In genomic region chr15:94024806-94025205, GRCm38 (mm10) we compare ENCODE assay signal across 18 mouse cellular contexts.
A peak's percentile ranks its signal among the peaks of the same experiment; 100 is the strongest.
DNase-seq lines count a peak whose midpoint lies in the region; ATAC-seq and TF ChIP-seq lines count a peak whose summit lies in the region.
"Had no signal": no experiment of that assay in that cellular context is flagged by ENCODE, and none has a peak within 500 bp of the region (broad histone marks: within the 10 kb centered on the region; RNA-seq: fewer than 3 reads in every experiment).

No protein-coding gene starts in this region.

- no peaks in the 10 kb centered on the region for H3K9me3 ChIP-seq in forebrain, embryonic 10.5 days
- no peaks in the 10 kb centered on the region for H3K9me3 ChIP-seq in forebrain, embryonic 12.5 days
- no peaks in the 10 kb centered on the region for H3K9me3 ChIP-seq in heart, embryonic 14.5 days (ENCODE audit: control insufficient read depth, low read length)
- H3K9me3 ChIP-seq in embryonic facial prominence, embryonic 15.5 days (replicated peaks): no peaks in the 10 kb centered on the region
- no peaks in the 10 kb centered on the region for H3K9me3 ChIP-seq in midbrain, embryonic 10.5 days (replicated peaks)
- H3K9me3 ChIP-seq: hindbrain, embryonic 10.5 days; neural tube, embryonic 15.5 days had no signal

- TF ChIP-seq CTCF in heart, adult 2 months (IDR thresholded peaks at IDR 0.05): no peak

- TF ChIP-seq POLR2A in heart, adult 2 months (IDR thresholded peaks at IDR 0.05; ENCODE audit: insufficient read depth, low read depth, low read length): no peak

- no peak for TF ChIP-seq EP300 in heart, adult 2 months (IDR thresholded peaks at IDR 0.05; ENCODE audit: insufficient read depth, low read depth, low read length)

- no peak overlapping the region for H3K9ac ChIP-seq in forebrain, embryonic 12.5 days
- no peak overlapping the region for H3K9ac ChIP-seq in heart, embryonic 14.5 days (ENCODE audit: low read length)
- H3K9ac ChIP-seq in heart, adult 2 months (ENCODE audit: low read depth, low read length): no peak overlapping the region
- H3K9ac ChIP-seq in embryonic facial prominence, embryonic 15.5 days: no peak overlapping the region
- H3K9ac ChIP-seq: neural tube, embryonic 15.5 days had no signal

- DNase-seq in forebrain, embryonic 10.5 days (ENCODE audit: extremely low spot score, low spot score): no peak
- DNase-seq in heart, adult 2 months: no peak
- DNase-seq in NIH3T3 (ENCODE audit: low read depth): peak; percentile 46
- no peak for DNase-seq in midbrain, embryonic 10.5 days (ENCODE audit: low spot score)
- no peak for DNase-seq in layer of hippocampus, adult 9-10 months (ENCODE audit: low spot score)
- DNase-seq: cerebellum, adult 11 months; cerebellum, postnatal 25 days; kidney, adult 8-10 months; lung, adult 2 months; retina, postnatal 1 day; thymus, adult 2 months had no signal

- H3K27ac ChIP-seq in forebrain, embryonic 10.5 days: peak overlapping the region; percentile 53
- no peak overlapping the region for H3K27ac ChIP-seq in forebrain, embryonic 12.5 days
- peak overlapping the region; percentile 68 to 75; a peak in 3 of 4 replicates for H3K27ac ChIP-seq in heart, embryonic 14.5 days (replicated peaks in 1 of 2; ENCODE audit: control insufficient read depth in 1 of 2, insufficient read depth in 1 of 2, low read depth in 2 of 2, low read length in 2 of 2)
- H3K27ac ChIP-seq in heart, adult 2 months: no peak overlapping the region
- H3K27ac ChIP-seq in embryonic facial prominence, embryonic 15.5 days (replicated peaks): peak overlapping the region; percentile 35
- no peak overlapping the region for H3K27ac ChIP-seq in midbrain, embryonic 10.5 days (replicated peaks)

- 77% methylated on average over 3 of the region's 3 CpGs for WGBS in forebrain, embryonic 10.5 days
- WGBS in forebrain, embryonic 12.5 days: 86% methylated on average over 3 of the region's 3 CpGs
- WGBS in heart, embryonic 14.5 days: 52% methylated on average over 3 of the region's 3 CpGs
- 56% methylated on average over 3 of the region's 3 CpGs for WGBS in heart, adult 2 months
- WGBS in embryonic facial prominence, embryonic 15.5 days: 66% methylated on average over 3 of the region's 3 CpGs
- 80% methylated on average over 3 of the region's 3 CpGs for WGBS in midbrain, embryonic 10.5 days

- H3K4me3 ChIP-seq in forebrain, embryonic 10.5 days: no peak overlapping the region
- H3K4me3 ChIP-seq in forebrain, embryonic 12.5 days (replicated peaks): no peak overlapping the region
- H3K4me3 ChIP-seq in heart, embryonic 14.5 days (ENCODE audit: control insufficient read depth in 1 of 2, insufficient read depth in 1 of 2, low read depth in 1 of 2, low read length in 2 of 2): no peak overlapping the region
- H3K4me3 ChIP-seq in heart, adult 2 months: no peak overlapping the region
- H3K4me3 ChIP-seq in embryonic facial prominence, embryonic 15.5 days (replicated peaks): no peak overlapping the region
- no peak overlapping the region for H3K4me3 ChIP-seq in midbrain, embryonic 10.5 days
- H3K4me3 ChIP-seq: hindbrain, embryonic 10.5 days; neural tube, embryonic 15.5 days had no signal

- no peak for ATAC-seq in forebrain, embryonic 12.5 days (ENCODE audit: low FRiP score)
- ATAC-seq in heart, embryonic 14.5 days (ENCODE audit: insufficient number of reproducible peaks, insufficient read depth, low FRiP score, low read depth): no peak
- no peak for ATAC-seq in embryonic facial prominence, embryonic 15.5 days (ENCODE audit: insufficient number of reproducible peaks, low FRiP score, low TSS enrichment, low read depth)
- ATAC-seq: activated CD4-positive, CD25-positive, alpha-beta regulatory T cell, adult 4 months had no signal

- H3K79me2 ChIP-seq in heart, adult 2 months (replicated peaks; ENCODE audit: control insufficient read depth, insufficient read depth, low read length): no peaks in the 10 kb centered on the region

- H3K4me2 ChIP-seq in forebrain, embryonic 12.5 days: no peak overlapping the region
- no peak overlapping the region for H3K4me2 ChIP-seq in heart, embryonic 14.5 days (ENCODE audit: low read length)
- H3K4me2 ChIP-seq in embryonic facial prominence, embryonic 15.5 days (replicated peaks): no peak overlapping the region
- H3K4me2 ChIP-seq: midbrain, embryonic 11.5 days; neural tube, embryonic 15.5 days had no signal

- H3K4me1 ChIP-seq in forebrain, embryonic 10.5 days: peaks cover 16% of the 10 kb centered on the region; the same call in 1 of the 2 replicates
- H3K4me1 ChIP-seq in forebrain, embryonic 12.5 days: 0 out of 2 replicates have a peak, but pooled peaks cover 3% of the 10 kb centered on the region
- H3K4me1 ChIP-seq in heart, embryonic 14.5 days (ENCODE audit: control insufficient read depth in 2 of 2, insufficient read depth in 2 of 2, low read length in 2 of 2): peaks cover 20 to 29% of the 10 kb centered on the region in 2 experiments
- H3K4me1 ChIP-seq in heart, adult 2 months (ENCODE audit: control insufficient read depth, insufficient read depth, low read length): peaks cover 2% of the 10 kb centered on the region; the same call in 1 of the 2 replicates
- peaks cover 17% of the 10 kb centered on the region; the same call in 1 of the 2 replicates for H3K4me1 ChIP-seq in embryonic facial prominence, embryonic 15.5 days
- 0 out of 2 replicates have a peak, but pooled peaks cover 3% of the 10 kb centered on the region for H3K4me1 ChIP-seq in midbrain, embryonic 10.5 days
- H3K4me1 ChIP-seq: hindbrain, embryonic 10.5 days had no signal

- intact Hi-C loops in heart, adult 2 months (cut with DNase I): no loop called here

- H3K27me3 ChIP-seq in forebrain, embryonic 10.5 days (ENCODE audit: poor library complexity, severe bottlenecking): no peaks in the 10 kb centered on the region
- H3K27me3 ChIP-seq in forebrain, embryonic 12.5 days: no peaks in the 10 kb centered on the region
- H3K27me3 ChIP-seq in heart, embryonic 14.5 days (ENCODE audit: control insufficient read depth, insufficient read depth, low read length): no peaks in the 10 kb centered on the region
- H3K27me3 ChIP-seq in heart, adult 2 months (ENCODE audit: control insufficient read depth, insufficient read depth, low read length): no peaks in the 10 kb centered on the region
- no peaks in the 10 kb centered on the region for H3K27me3 ChIP-seq in embryonic facial prominence, embryonic 15.5 days
- no peaks in the 10 kb centered on the region for H3K27me3 ChIP-seq in midbrain, embryonic 10.5 days (ENCODE audit: low read depth, poor library complexity, severe bottlenecking)
- H3K27me3 ChIP-seq: neural tube, embryonic 15.5 days had no signal

- no peaks in the 10 kb centered on the region for H3K36me3 ChIP-seq in forebrain, embryonic 10.5 days (replicated peaks)
- H3K36me3 ChIP-seq in forebrain, embryonic 12.5 days (replicated peaks): no peaks in the 10 kb centered on the region
- no peaks in the 10 kb centered on the region for H3K36me3 ChIP-seq in heart, embryonic 14.5 days (ENCODE audit: control insufficient read depth, insufficient read depth, low read length)
- H3K36me3 ChIP-seq in heart, adult 2 months (ENCODE audit: control insufficient read depth, insufficient read depth, low read length): no peaks in the 10 kb centered on the region
- no peaks in the 10 kb centered on the region for H3K36me3 ChIP-seq in embryonic facial prominence, embryonic 15.5 days
- no peaks in the 10 kb centered on the region for H3K36me3 ChIP-seq in midbrain, embryonic 10.5 days
- H3K36me3 ChIP-seq: hindbrain, embryonic 10.5 days; neural tube, embryonic 15.5 days had no signal

Comparison
In these comparisons a context has a peak if more than half of its experiments do, and no peak if none do; other contexts are left out.
1. H3K27ac ChIP-seq: peak in forebrain, embryonic 10.5 days (single experiment), heart, embryonic 14.5 days (2 of 2) and embryonic facial prominence, embryonic 15.5 days (single experiment); none in forebrain, embryonic 12.5 days (single experiment), heart, adult 2 months (single experiment) and midbrain, embryonic 10.5 days (single experiment).